Mouse (Mus musculus): ENCODE measurements around the gene Aff3.

The Aff3 gene

GRCm38 (mm10) chr1:38318614-38319013 lies 346.1 kb downstream of the Aff3 start:
- DNase-seq (ENCODE audit: low spot score), result no peak

- DNase-seq (ENCODE audit: low spot score), result no peak
Measured at GRCm38 (mm10) chr1:38315992-38316391, 348.8 kb downstream of the Aff3 start.

- DNase-seq (ENCODE audit: low spot score), result no peak
Measured at GRCm38 (mm10) chr1:38310496-38310895, 354.3 kb downstream of the Aff3 start.

- no peak for DNase-seq (ENCODE audit: low spot score)
Measured at GRCm38 (mm10) chr1:38310076-38310475, 354.7 kb downstream of the Aff3 start.

GRCm38 (mm10) chr1:38309341-38309740 lies 355.4 kb downstream of the Aff3 start:
- DNase-seq (ENCODE audit: low spot score), result no peak

- DNase-seq (ENCODE audit: low spot score), result no peak
Measured at GRCm38 (mm10) chr1:38308705-38308996, 356.1 kb downstream of the Aff3 start.

GRCm38 (mm10) chr1:38307821-38308704 lies 356.7 kb downstream of the Aff3 start:
- DNase-seq (ENCODE audit: low spot score), result no peak

- DNase-seq (ENCODE audit: low spot score), result no peak
Measured at GRCm38 (mm10) chr1:38307234-38307633, 357.5 kb downstream of the Aff3 start.

GRCm38 (mm10) chr1:38306146-38306545 lies 358.6 kb downstream of the Aff3 start:
- DNase-seq (ENCODE audit: low spot score), result no peak

- DNase-seq (ENCODE audit: low spot score), result no peak
Measured at GRCm38 (mm10) chr1:38304376-38304775, 360.4 kb downstream of the Aff3 start.

- DNase-seq (ENCODE audit: low spot score), result no peak
Measured at GRCm38 (mm10) chr1:38298291-38298690, 366.5 kb downstream of the Aff3 start.

- DNase-seq (ENCODE audit: low spot score), result no peak
Measured at GRCm38 (mm10) chr1:38294906-38295305, 369.8 kb downstream of the Aff3 start.

GRCm38 (mm10) chr1:38294336-38294695 lies 370.4 kb downstream of the Aff3 start:
- no peak for DNase-seq (ENCODE audit: low spot score)

GRCm38 (mm10) chr1:38293671-38294335 lies 371.0 kb downstream of the Aff3 start:
- DNase-seq (ENCODE audit: low spot score), result no peak

- no peak for DNase-seq (ENCODE audit: low spot score)
Measured at GRCm38 (mm10) chr1:38292851-38293250, 371.9 kb downstream of the Aff3 start.

GRCm38 (mm10) chr1:38291915-38292314 lies 372.8 kb downstream of the Aff3 start:
- DNase-seq (ENCODE audit: low spot score), result no peak

- DNase-seq (ENCODE audit: low spot score), result no peak
Measured at GRCm38 (mm10) chr1:38291497-38291896, 373.3 kb downstream of the Aff3 start.

GRCm38 (mm10) chr1:38290881-38291280 lies 373.9 kb downstream of the Aff3 start:
- no peak for DNase-seq (ENCODE audit: low spot score)

GRCm38 (mm10) chr1:38289891-38290290 lies 374.9 kb downstream of the Aff3 start:
- no peak for DNase-seq (ENCODE audit: low spot score)

GRCm38 (mm10) chr1:38288716-38289115 lies 376.0 kb downstream of the Aff3 start:
- no peak for DNase-seq (ENCODE audit: low spot score)

- no peak for DNase-seq (ENCODE audit: low spot score)
Measured at GRCm38 (mm10) chr1:38286551-38286950, 378.2 kb downstream of the Aff3 start.

- DNase-seq (ENCODE audit: low spot score), result no peak
Measured at GRCm38 (mm10) chr1:38280549-38280948, 384.2 kb downstream of the Aff3 start.

GRCm38 (mm10) chr1:38271312-38271711 lies 393.4 kb downstream of the Aff3 start:
- DNase-seq (ENCODE audit: low spot score), result no peak

All from embryo, embryonic 10.5 days (tissue).